Mouse (Mus musculus): ENCODE measurements at regions not wholly inside any gene's neighbourhood (a gene's known extent, or its start where the extent isn't known, plus 50 kb on each side); places are given as distances from the start of the nearest gene placed in this dataset.

GRCm38 (mm10) chr15:28732409-28732808 is 528.9 kb downstream of the Dnah5 start:
- no peak for DNase-seq (ENCODE audit: low spot score in 2 of 2)

GRCm38 (mm10) chr15:28740591-28740990 is 537.0 kb downstream of the Dnah5 start:
- no peak for DNase-seq (ENCODE audit: low spot score in 2 of 2)

- no peak for DNase-seq (ENCODE audit: low spot score in 2 of 2)
These were observed 542.1 kb downstream of the Dnah5 start for GRCm38 (mm10) chr15:28745691-28746090.

- no peak for DNase-seq (ENCODE audit: low spot score in 2 of 2)
These were observed 543.1 kb downstream of the Dnah5 start for GRCm38 (mm10) chr15:28746603-28747002.

GRCm38 (mm10) chr15:28758736-28759135 is 555.2 kb downstream of the Dnah5 start:
- DNase-seq (ENCODE audit: low spot score in 2 of 2), result peak in 1 of 2 experiments; percentile 8
